Mouse (Mus musculus): ENCODE results near the gene Gas7.

Gene Gas7

GRCm38 (mm10) chr11:67657685-67658382 is 202.6 kb downstream of the Gas7 start:
- DNase-seq: peak; percentile 71

DNA sequence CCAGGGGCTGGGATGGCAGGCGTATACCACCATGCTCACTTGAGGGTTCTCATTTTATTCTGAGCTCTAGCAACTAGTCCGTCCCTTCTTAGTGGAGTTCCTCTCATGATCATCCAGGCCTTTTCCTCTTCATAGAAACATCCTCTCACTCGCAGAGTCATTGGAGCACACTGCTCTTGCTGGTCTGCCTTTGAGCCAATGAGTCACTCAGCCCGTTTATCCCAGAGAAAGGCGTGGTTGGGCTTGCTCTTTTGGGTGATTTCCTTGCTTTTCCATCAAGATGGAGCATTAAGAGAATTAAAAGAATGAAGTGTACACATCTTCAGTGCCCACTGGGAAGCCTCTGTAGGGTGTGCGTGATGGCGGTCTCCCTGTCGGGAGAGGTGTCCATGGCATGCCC is 206.2 kb downstream of the Gas7 start:
- DNase-seq: no peak

DNA sequence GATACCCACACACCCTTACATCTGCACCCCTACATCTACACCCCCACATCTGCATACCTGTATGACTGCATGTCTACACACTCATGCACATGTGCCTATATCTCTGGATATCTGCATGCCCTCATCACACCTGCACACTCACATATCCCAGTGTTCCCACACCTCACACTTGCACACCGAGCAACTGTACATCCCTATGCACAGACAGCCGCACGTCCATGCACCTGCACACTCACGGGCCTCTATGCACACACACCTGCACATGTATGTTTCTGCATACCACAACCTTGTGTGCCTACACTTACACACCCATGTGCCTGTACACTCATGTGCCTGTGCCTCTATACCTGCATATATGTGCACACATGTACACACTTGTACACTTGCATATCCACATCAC is 208.2 kb downstream of the Gas7 start:
- no peak for DNase-seq

GRCm38 (mm10) chr11:67664261-67664660 is 209.0 kb downstream of the Gas7 start:
- no peak for DNase-seq

DNA sequence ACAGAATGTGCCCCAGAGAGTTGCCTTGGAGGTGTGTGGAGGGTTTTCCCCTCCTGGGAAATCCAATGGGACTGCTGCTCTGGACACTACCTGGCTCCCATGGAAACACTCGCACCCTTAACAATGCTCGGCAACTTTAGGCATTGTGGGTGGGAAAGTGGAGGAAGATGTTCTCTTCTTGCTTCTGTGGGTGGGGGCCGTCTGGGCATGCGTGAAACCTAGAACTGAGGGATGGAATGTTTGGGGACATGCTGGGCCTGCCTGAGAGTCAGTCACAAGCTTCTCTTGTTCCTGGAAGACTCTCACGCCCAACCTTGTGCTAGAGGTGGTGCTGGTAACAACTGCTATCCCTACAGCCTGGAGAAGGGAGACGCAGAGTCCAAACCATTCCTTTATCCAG is 209.7 kb downstream of the Gas7 start:
- DNase-seq: no peak

DNA sequence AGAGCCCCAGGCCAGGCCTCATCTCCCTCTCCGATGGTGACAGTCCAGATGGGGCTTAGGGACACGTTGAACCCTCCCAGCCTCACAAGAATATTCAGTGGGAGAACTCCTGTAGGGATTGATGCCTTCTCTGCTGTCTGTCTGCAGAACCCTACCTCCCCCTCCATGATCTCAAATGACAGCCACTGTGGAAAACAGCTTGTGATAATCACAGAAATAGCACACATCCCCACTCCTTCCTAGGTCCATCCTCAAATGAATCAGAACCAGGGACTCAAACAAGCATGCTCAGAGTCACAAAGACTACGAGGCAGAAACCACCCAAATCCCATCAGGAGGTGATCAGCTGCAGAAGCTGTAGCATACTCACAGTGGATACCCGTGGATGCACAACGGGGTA is 210.9 kb downstream of the Gas7 start:
- no peak for DNase-seq

DNA sequence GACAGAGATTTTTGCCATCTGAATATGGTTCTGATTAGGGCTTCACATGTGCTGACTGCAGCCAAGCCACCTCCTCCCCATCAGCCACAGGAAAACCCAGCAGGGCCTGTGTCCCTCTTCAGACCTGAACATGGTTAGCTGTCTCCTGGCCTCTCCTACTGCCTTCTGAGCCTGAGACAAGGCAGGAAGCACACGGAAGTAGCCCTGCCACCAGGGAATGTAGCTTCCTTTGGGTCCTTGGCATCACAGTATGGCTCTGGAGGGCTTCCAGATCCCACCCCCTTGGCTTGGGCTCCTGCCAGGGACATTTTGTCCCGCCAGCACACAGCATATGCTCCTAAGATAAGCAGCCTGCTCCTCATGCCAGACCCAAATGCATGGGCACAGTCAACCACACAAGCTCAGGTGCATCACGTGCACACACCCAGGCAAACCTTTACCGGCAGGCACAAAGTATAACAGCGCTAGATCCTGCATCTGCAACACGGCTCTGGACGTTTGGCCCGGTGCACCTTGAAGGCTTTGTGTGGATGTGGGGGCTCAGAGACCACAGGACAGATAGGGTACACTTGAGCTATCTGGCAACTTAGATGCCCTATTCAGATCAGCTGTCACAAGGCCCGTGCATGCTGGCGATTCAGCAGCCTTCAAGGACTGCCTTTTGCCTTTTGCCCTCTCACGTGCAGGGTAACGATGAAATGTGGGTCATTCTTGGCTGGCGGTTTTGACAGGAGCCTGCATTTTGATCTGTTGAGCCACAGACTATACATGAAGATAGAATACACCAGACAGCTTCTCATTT is 212.5 kb downstream of the Gas7 start:
- DNase-seq: no peak

- DNase-seq: no peak
These were observed 213.3 kb downstream of the Gas7 start for GRCm38 (mm10) chr11:67668460-67669007.

DNA sequence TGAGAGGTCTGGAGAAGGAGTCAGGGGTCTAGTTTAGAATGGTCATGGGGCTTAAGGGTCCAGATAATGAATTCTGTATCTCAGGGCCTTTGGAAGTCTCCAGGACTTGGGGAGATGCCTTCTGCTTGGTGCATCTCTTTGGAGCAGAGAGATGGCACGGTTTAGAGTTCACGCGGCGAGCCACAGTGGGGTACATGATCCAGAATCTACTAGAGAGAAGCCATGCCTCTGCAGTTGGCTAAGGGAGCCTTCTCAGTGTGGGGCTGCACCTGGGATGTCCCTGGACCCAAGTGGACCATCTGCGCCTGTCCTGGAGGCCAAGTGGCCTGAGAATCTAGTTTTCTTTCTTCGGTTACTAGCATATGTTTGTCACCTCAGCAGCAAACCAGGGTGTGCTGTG is 214.8 kb downstream of the Gas7 start:
- DNase-seq: no peak

DNA sequence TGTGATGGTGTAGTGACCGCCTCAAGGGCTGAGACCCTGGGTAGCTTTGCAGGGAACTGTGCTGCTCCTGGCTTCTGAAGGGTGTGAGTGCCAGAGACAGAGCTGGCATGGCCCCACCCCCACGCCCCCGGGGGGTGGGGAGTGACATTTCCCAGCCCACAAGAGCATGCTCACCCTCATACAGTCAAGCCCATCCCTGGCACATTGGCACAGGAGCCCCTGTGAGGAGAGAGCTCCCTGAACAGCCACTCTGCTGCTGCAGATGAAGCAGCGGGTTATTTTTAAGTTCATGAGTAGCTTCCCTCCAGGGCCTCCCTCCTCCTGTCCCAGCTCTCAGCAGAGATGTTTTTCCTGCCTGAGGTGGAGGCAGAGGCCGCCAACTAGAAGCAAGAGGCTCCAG is 216.9 kb downstream of the Gas7 start:
- no peak for DNase-seq

DNA sequence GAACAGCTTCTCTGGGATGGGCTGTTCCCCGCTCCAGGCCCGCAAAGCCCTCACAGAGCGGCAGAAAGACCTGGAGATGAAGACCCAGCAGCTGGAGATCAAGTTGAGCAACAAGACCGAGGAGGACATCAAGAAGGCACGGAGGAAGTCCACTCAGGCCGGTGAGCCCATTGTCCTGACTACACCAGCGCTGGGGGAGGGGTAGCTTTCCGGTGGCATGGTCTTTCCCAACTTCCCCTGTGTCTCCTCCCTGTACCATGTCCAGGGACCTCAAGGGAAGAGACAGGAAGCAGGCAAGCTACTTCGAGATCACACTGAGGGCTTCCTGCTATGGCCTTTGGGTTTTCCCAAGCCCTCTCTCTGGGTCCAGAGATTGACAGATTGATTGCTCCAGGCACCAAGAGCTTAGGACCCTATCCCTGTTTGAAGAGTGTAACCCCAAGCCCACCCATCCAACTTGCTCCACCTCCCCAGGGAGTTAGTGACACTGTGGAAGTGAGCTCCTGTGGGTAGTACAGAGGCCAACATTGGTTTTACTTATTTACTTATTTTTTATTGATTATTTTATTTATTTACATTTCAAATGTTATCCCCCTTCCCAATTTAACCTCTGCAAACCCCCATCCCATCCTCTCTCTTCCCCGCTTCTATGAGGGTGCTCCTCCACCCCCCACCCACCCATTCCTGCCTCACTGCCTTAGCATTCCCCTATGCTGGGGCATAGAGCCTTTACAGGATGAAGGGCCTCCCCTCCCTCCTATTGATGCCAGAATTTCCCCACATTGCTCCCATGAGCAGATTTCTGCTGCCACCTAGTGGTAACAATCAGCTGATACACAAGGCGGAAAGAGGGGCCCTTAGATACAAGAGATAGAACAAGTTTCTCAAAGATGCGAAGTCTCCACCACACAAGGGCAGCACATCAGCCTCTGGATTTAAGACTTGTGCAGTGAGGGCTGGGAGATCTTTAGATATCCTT is 220.6 kb downstream of the Gas7 start:
- peak; percentile 87 for DNase-seq

GRCm38 (mm10) chr11:67679300-67679699 is 224.1 kb downstream of the Gas7 start:
- no peak for DNase-seq

DNA sequence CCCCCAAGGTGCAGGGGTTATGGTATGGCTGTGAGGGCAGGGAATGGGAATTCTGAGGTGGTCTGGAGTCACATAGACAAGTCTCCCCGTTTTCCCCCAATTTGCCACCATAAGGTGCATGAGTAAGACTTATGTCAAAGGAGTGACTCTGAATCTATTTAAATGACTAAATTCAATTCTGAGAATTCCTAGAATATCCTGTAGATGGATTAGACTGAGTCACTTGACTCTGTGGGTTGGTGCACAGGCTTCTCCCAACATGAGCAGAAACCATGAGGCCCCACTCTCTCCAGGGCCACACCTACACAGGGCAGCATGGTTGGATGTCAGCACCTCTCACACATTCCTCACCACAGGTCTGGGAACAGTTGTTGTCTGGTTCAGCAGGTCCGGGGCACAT is 224.7 kb downstream of the Gas7 start:
- no peak for DNase-seq

DNA sequence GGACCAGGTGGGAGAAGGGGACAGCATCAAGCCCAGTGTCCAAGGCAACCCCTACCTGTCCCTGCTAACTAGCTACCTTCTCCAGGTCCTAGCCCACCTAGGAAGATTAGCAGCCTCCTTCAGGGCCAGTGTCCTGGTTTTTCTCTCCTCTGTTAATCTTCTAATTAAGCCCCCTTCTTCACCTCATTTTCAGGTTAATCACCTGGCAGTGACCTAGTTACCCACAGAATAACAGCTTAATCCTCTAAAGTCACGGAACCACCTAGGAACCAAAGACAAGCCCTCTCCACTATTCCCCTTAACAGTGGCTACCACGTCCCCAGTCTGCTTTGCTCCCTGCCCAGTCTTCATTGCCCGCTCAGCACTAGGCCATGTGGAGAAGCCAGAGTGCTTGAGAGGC is 226.6 kb downstream of the Gas7 start:
- DNase-seq: no peak

GRCm38 (mm10) chr11:67686109-67686508 is 230.9 kb downstream of the Gas7 start:
- no peak for DNase-seq

DNA sequence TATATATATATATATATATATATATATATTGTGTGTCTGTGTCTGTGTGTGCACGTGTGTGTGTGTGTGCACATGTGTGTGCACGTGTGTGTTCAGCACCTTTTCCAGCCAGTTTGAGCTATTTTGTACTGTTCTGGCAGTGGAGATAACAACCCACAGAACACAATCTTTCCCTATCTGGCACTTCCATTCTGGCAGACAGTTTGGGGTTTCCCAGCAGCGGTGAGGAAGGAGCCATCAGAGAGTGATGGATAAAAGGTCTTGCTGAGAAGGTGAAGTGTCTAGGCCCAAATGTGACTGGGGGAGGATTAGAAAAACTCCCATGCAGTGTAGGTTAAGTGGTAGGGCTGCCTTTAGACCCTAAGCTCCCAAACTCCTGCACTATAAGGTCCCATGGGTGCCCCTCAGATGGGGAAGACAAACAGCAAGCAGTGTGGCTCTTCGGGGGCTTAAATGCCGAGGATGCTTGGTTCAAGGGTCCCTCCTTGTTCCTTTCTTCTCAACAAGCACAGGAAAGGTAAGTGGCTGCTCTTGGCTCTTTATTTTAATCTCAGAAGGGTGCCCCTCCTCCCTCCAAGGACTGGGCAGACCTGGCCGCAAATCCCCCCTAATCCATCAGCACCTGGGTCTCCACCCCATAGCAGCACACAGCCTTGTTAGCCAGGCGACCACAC is 239.6 kb downstream of the Gas7 start, which contains the start of gene Rcvrn:
TSS of gene Rcvrn (plus strand) at position 624 of the 674 bp plus-strand sequence.
- no peak for DNase-seq

GRCm38 (mm10) chr11:67712976-67713375 is 257.7 kb downstream of the Gas7 start:
- DNase-seq: no peak

- no peak for DNase-seq
These were observed 260.1 kb downstream of the Gas7 start for GRCm38 (mm10) chr11:67715382-67715781.

GRCm38 (mm10) chr11:67721485-67721884 is 266.2 kb downstream of the Gas7 start:
- no peak for DNase-seq

DNA sequence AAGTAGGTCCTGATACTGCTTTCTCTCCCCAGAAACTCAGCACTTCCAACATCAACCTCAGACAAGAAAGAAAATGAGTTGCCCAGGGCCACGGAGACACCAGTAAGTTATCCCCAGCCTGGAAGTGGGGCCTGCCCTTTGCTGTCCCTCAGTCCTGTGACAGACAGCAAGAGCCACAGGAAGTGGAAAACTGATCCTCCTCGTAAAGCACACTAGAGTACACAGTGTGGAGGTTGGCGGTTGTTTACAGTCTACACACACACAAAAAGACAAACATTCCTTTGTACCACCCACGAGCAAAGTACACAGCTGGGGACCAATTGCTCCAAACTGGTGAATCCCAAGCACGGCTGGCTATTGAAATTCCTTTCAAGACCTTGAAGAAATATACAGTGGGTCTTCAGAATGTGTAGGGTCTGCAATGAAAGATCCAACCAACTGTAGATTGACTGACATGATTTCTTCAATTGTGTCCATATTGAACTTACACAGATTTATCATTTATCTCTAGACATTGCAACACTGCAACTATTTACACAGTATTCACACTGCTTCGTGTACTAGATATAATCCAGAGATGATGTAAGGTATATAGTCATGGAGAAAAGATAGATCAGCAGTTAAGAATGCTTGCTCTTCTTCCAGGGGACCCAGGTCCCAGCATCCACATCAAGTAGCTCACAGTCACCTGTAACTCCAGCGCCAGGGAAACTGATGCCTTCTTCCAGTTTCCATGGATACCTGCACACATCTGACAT is 267.3 kb downstream of the Gas7 start:
- DNase-seq: peak; percentile 2

DNA sequence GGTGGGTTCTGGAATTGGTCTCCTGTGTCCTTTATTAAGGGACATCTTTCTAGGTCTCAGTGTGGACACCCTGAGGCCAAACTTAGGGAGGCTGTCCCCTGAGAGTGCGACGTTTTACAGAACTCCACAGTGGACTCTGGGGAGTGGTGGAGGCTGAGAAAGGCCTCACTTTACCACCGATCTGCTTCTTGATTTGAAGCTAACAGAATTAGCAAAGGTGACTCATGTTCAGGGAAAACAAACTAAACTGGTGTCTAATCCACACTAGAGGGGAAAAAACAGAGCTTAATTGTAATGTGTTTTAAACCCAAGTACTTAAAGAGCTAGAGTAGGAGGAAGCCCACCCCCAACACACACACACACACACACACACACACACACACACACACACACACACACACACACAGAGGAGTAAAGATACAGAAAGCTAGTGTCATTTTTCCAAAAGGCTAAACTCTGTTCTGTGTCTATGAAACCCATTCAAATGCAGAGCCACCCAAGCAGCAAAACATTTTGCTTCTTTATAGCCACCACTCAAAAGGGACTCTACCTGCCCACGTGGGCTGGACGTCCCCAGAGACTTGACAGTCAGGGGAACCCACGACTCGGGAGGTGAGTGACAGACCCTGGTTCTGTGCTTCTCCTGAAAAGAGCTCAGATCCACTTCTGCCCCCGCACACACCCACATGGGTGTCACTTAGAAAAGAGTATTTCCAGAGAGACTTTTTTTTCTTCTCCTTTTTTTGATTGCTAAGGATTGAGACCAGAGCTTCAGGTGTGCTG is 268.2 kb downstream of the Gas7 start:
- DNase-seq: no peak
